Mouse (Mus musculus): Measurements from ENCODE around the gene Dusp10.

Dusp10 gene

GRCm38 (mm10) chr1:184013106-184013505 lies at the start of gene Dusp10:
Gene Dusp10, plus strand, starts transcription at chr1:184013302.
- DNase-seq (ENCODE audit: low spot score): no peak

GRCm38 (mm10) chr1:183965341-183965740 lies 47.8 kb upstream of the Dusp10 start:
- DNase-seq (ENCODE audit: low spot score): no peak

GRCm38 (mm10) chr1:183969265-183969664 lies 43.8 kb upstream of the Dusp10 start:
- DNase-seq (ENCODE audit: low spot score): no peak

DNA sequence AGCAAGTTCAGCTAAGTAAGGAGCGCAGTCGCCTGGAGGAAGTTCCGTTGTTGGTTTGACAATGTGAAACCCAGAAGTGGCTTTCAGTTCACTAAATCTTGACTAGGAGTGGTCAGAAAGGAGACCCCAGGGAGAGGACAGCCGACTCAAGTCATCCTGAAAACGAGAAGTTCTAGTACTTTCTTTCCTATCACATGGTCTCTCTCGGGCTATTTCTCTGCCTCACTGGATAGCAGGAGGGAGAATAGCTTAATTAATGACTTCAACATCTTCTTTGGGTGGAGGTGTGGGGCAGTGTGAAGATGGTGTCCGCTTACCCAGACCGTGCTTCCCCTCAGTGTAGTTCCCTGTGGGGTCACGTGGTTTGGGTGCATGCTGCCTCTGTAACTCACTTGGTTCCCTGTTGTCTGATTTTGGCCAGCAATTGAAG lies 33.3 kb upstream of the Dusp10 start:
- DNase-seq (ENCODE audit: low spot score): no peak

DNA sequence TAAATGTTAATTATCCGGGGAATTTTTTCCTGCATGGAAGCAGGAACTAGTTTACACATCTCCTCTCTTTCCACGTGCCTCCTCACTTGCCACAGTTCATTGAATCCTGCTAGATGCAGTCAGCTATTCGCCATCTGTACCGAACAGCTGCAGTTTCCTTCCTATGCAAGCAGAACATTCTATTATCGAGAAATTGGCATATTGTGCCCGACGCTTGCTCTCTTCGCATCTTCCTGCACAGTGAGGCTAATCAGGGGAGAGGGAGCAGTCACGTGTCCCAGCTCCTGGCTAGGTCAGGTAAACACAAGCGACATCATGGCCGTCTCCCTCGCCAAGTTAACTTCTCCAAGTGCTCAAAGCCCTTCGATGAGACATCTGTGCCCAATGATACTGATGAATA lies 31.0 kb upstream of the Dusp10 start:
- DNase-seq (ENCODE audit: low spot score): peak; percentile 16

DNA sequence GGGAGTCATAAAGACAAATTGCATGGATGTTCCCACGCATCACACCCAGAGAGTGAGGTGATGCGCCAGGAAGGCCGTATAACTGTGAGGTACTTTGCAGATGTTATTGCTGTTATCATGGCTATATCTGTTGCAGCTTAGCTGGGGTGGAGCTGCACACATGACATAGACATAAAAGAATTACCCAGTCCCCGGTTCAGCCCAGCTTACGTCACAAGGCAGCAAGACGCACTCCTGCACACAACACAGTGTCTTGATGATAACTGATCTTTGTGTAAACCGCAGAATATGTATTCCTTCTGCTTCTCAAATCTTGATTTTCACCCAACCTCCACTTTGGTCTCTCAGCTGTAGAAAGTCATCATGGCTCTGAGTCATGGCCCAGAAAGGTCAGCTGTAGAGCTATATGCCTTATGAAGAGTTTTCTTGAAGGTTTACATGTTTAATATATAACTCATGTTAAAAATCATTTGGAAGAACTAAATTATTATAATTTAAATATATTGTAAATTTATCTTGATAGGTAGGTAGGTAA lies 25.3 kb upstream of the Dusp10 start:
- DNase-seq (ENCODE audit: low spot score): no peak

- DNase-seq (ENCODE audit: low spot score): no peak
Observed at GRCm38 (mm10) chr1:183991921-183992320, 21.2 kb upstream of the Dusp10 start.

DNA sequence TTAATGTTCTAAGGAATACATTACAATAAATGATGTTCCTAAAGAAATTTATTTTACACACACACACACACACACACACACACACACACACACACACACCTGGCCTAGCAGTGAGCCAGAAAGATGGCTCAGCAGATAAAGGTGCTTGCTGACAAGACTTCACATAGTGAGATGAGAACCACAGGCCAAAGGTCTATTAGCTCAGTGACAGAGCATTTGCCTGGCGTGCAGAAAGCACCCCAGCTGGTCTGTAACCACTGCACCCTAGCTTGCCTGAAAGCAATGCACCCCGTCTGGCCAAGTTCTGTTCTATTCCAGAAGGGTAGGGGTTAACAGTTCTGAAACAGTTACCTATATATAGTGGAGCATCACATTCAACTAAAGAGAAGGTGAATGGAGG lies 15.9 kb upstream of the Dusp10 start:
- no peak for DNase-seq (ENCODE audit: low spot score)

- peak; percentile 14 for DNase-seq (ENCODE audit: low spot score)
Observed at GRCm38 (mm10) chr1:184002470-184002869, 10.6 kb upstream of the Dusp10 start.

- DNase-seq (ENCODE audit: low spot score): no peak
Observed at GRCm38 (mm10) chr1:184004311-184004710, 8.8 kb upstream of the Dusp10 start.

GRCm38 (mm10) chr1:184005315-184006058 lies 7.6 kb upstream of the Dusp10 start:
- DNase-seq (ENCODE audit: low spot score): no peak

DNA sequence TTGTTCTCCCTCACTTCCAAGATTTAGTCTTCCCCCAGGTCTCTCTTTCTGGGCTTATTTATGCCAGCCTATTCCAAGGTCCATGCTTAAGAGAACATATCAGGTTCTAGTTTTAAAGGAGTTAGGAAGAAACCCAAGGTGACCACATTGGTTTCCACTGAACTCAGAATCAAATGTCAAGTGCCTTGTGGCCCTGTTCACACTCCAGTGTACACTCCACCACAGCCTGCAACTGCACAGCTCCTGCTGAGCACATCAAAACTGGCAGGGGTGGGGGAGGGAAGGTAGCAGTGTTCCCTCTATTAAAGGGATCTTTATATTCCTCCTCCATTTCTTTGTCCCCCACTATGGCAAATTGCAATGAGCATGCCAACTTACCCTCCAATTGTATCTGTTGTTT lies 7.0 kb upstream of the Dusp10 start:
- no peak for DNase-seq (ENCODE audit: low spot score)

- no peak for DNase-seq (ENCODE audit: low spot score)
Observed at GRCm38 (mm10) chr1:184011311-184011710, 1.8 kb upstream of the Dusp10 start.

DNA sequence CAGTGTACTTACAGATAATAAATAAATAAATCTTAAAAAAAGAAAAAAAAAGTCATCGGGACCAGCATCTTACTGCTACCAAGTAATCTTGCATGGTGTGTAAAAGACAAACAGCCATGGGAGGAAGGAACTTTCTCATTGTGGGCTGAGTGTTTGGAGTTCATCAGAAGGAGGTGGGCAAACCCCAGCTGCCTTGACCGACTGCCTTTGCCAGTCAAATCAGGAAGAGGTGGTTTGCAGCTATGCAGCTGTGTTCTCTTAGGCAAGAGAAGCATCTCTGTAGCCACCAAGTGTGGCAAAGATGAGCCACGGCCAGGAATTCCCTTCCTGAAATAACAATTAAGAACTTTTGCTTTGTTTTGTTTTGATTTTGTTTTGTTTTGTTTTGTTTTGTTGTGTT lies 989 bp downstream of the Dusp10 start:
- DNase-seq (ENCODE audit: low spot score): no peak

GRCm38 (mm10) chr1:184015995-184016730 lies 3.1 kb downstream of the Dusp10 start:
- DNase-seq (ENCODE audit: low spot score): no peak

DNA sequence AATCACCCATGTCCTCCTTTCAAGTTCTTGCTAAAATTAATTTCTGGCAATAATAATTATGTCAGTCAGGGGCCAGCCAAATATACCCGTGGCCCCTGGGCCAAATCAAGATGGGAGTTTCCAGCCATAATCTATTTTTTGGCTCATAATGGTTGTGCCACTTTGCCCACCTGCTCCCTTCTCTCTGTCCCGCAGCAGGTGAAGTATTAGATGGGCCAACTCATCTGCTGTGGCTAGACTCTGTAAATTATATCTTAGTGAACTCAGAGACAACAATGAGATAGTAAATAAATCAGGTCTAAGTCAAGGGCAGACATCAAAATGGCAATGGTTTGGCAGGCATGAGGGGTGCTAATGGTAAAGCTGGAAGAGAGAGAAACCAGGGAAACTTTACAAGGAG lies 4.5 kb downstream of the Dusp10 start:
- DNase-seq (ENCODE audit: low spot score): no peak

DNA sequence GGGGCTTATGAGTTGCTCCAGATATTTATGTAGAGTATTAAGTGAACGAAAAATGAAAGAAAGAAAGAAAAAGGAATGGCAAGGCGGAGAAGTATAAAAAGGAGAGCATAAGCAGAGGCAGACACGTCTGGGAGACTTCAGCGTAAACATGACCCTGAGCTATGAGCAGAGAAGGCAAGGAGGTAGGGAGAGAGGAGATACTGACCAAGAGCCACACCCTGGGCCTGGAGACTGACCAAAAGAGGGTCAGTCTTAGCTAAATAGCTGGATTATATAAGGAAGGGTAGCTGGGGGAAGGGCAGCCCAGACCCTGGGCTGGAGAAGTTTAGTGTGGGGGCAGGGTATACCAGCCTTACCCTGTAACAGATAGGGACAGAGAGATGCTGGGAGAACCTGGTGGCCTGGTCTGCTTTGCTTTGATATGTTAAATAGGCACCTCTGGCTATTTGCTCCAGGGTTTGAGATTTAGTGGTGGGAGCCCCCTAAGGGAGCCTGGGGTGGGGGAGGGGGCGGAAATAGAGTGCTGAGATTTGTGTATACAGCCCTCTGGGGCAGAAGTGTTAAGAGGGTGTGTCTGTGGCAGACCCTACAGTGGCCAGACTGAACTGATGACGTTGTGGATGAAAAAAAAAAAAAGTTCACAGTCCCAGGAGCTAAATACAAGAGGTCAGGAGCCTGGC lies 6.1 kb downstream of the Dusp10 start:
- no peak for DNase-seq (ENCODE audit: low spot score)

- DNase-seq (ENCODE audit: low spot score): no peak
Observed at GRCm38 (mm10) chr1:184019722-184020107, 6.6 kb downstream of the Dusp10 start.

GRCm38 (mm10) chr1:184023971-184024370 lies 10.9 kb downstream of the Dusp10 start:
- no peak for DNase-seq (ENCODE audit: low spot score)

DNA sequence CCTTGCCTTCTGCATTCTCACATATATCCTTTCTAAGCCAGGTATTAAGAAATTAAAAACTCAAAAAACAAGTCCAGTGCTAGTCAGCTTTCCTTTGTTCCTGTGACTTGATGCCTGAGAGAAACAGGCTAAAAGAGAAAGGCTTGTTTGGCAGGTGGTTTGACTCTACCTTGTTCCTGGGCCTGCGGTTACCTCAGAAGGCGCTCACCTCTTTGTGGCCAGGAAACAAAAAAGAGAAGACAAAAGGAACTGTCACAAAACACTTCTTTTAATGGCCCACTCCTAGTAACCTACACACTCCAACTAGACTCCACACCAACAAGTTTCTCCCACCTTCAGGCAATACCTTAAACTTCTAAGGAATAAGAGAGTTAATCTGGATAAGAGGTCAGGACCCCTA lies 11.5 kb downstream of the Dusp10 start:
- no peak for DNase-seq (ENCODE audit: low spot score)

- no peak for DNase-seq (ENCODE audit: low spot score)
Observed at GRCm38 (mm10) chr1:184025079-184025478, 12.0 kb downstream of the Dusp10 start.

DNA sequence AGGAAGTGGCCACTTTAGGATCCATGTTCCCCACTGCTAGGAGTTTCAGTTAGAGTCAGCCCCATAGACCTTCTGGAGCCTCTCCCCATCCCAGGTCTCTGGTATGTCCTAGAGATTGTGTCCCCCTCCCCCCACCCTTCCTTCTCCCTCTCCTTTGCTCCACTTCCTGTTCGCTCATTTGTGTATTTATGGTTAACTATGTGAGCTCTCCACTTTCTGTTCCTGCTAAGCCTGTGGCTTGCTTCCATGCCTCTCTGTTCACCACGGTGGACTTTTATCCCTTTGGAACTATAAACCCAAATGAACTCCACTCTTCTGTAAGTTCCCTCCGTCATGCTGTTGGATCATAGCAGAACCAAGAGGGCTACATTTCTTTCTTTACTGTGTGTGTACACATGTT lies 13.9 kb downstream of the Dusp10 start:
- DNase-seq (ENCODE audit: low spot score): no peak
